Mouse (Mus musculus) c-Kit-negative CD71-positive TER-119-positive erythroid progenitor cells, embryonic 14.5 days (primary cell): ENCODE measurements at regions not wholly inside any gene's neighbourhood (a gene's known extent, or its start where the extent isn't known, plus 50 kb on each side); places are given as distances from the start of the nearest gene placed in this dataset.

Experiments used
- DNase-seq: peaks from one replicate; pipeline ENCODE4 v3.0.0-alpha.2; 2013; ENCODE audit warnings: low read depth, low spot score

GRCm38 (mm10) chr6:122394160-122394559, 53.8 kb upstream of the Phc1 start:
- DNase-seq = peak; percentile 73

GRCm38 (mm10) chr6:122393231-122393881, 53.0 kb upstream of the Phc1 start:
- peak; percentile 53 for DNase-seq

GRCm38 (mm10) chr6:122391725-122392667, 51.6 kb upstream of the Phc1 start:
- peak; percentile 62 for DNase-seq

GRCm38 (mm10) chr6:122391126-122391525, 50.8 kb upstream of the Phc1 start:
- no peak for DNase-seq

- DNase-seq = peak; percentile 60
Measured at GRCm38 (mm10) chr6:122390720-122391119, 50.4 kb upstream of the Phc1 start.
